Mouse (Mus musculus) heart, embryonic 11.5 days (tissue): ENCODE measurements around the gene Cyp2d11. TPM values are rescaled to one million over a fixed set of nuclear protein-coding genes. Genes with fewer than 3 reads are reported as not detected.
A peak's percentile ranks its signal among the peaks of the same experiment; 100 is the strongest.
"Not testable (repeated sequence)": the region's sequence is repeated elsewhere in the genome, so short reads cannot be mapped to it uniquely, and the experiment has no call there.

ENCODE experiments used
- ATAC-seq: fragments of 200-750 bp; cut with Nextera tagmentation; replicated peaks from 2 replicates; pipeline ENCODE4 v1.8.0; 2017; ENCODE audit warnings: moderate library complexity; ENCODE audit not compliant: insufficient number of reproducible peaks, low FRiP score, low TSS enrichment
- H3K27ac ChIP-seq: fragments of 300-500 bp; sonication (generic); 2 replicates; pipeline ENCODE4 v1.5.1; 2014; ENCODE audit warnings: mild to moderate bottlenecking, low read depth, low read length
- H3K27me3 ChIP-seq: fragments of 300-500 bp; sonication (generic); 2 replicates; pipeline ENCODE4 v1.6.1; 2014; ENCODE audit warnings: mild to moderate bottlenecking, low read length, mixed read lengths; ENCODE audit not compliant: control insufficient read depth, insufficient read depth
- H3K36me3 ChIP-seq: fragments of 300-500 bp; sonication (generic); 2 replicates; pipeline ENCODE4 v1.6.1; 2014; ENCODE audit warnings: mild to moderate bottlenecking, low read length, moderate library complexity, mixed read lengths; ENCODE audit not compliant: control insufficient read depth, insufficient read depth
- H3K4me1 ChIP-seq: fragments of 300-500 bp; sonication (generic); 2 replicates; pipeline ENCODE4 v1.6.1; 2014; ENCODE audit warnings: low read length; ENCODE audit not compliant: control insufficient read depth, insufficient read depth
- H3K4me2 ChIP-seq: fragments of 300-500 bp; sonication (generic); 2 replicates; pipeline ENCODE4 v1.6.1; 2014; ENCODE audit warnings: mild to moderate bottlenecking, moderate library complexity
- H3K4me3 ChIP-seq: fragments of 300-500 bp; sonication (generic); 2 replicates; pipeline ENCODE4 v1.5.1; 2014; ENCODE audit warnings: low read depth, low read length
- H3K9ac ChIP-seq: fragments of 300-500 bp; sonication (generic); 2 replicates; pipeline ENCODE4 v1.6.1; 2014; ENCODE audit warnings: mild to moderate bottlenecking, low read depth, low read length, moderate library complexity
- H3K9me3 ChIP-seq: fragments of 300-500 bp; sonication (generic); replicated peaks from 2 replicates; pipeline ENCODE4 v1.6.1; 2016; ENCODE audit warnings: low read length; ENCODE audit not compliant: control insufficient read depth
- WGBS: fragments of 180-500 bp; shearing (Covaris S2); extraction: QIAGEN DNeasy Blood & Tissue Kit; methylation state at CpG from one replicate; pipeline ENCODE4 v1.1.7; 2014; ENCODE audit not compliant: insufficient replicate concordance; 5-methylcytosine and 5-hydroxymethylcytosine counted together
- polyA plus RNA-seq: library from polyadenylated mRNA; unstranded; fragments of >200 nt; fragmentation: Nextera tagmentation; extraction: Ambion mirVana; gene quantifications from 2 replicates; pipeline ENCODE4 v1.2.1, GENCODE M21; 2014

Cyp2d11 gene
- polyA plus RNA-seq, 1 experiment from 2014 or later, result not detected

DNA sequence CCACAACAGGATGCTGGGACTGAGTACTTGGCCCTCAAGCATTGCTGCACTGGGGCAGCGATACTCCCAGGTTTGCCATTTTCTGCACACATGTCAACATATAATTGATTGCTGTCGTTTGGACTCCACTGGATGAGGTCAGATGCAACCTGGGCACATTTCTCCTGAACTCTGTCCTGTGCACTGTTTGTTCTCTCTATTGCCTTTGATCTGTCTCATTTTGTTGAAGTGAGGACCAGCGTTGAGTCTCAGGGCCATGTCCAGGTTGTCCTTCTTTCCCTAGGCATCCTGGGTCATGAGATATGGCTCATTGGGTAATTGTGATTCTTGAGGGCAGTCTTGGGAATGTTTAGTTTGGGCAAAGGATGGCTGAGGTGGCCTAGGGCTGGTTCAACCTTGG lies 2.1 kb upstream of the Cyp2d11 start:
- ATAC-seq, H3K4me2 ChIP-seq, H3K9me3 ChIP-seq, H3K4me1 ChIP-seq, H3K9ac ChIP-seq, H3K4me3 ChIP-seq, H3K36me3 ChIP-seq, H3K27me3 ChIP-seq, H3K27ac ChIP-seq: not testable (repeated sequence)
- 79% methylated on average over 3 of the region's 3 CpGs for WGBS

DNA sequence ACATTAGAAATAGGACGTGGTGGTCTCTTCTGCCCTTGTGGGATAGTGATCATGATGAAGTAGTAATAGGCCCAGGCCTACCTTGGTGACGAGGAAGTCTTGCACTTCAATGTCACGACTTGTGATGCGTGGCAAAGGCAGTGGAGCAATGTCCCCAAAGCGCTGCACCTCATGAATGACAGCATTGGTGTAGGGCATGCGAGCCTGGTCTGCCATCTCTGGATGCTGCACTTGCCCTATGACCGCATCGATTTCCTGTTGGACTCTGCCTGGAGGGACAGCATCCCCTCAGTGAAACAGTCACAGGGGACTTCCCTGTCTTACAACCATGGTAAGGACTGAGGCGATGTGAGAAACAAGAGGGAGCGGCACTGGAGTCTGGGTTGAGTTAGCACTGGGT lies 3.9 kb downstream of the Cyp2d11 start:
- not testable (repeated sequence) for H3K36me3 ChIP-seq, H3K9me3 ChIP-seq, H3K4me2 ChIP-seq, H3K4me3 ChIP-seq, H3K9ac ChIP-seq, ATAC-seq, H3K27ac ChIP-seq, H3K27me3 ChIP-seq, H3K4me1 ChIP-seq
- 78% methylated on average over 10 of the region's 10 CpGs for WGBS

DNA sequence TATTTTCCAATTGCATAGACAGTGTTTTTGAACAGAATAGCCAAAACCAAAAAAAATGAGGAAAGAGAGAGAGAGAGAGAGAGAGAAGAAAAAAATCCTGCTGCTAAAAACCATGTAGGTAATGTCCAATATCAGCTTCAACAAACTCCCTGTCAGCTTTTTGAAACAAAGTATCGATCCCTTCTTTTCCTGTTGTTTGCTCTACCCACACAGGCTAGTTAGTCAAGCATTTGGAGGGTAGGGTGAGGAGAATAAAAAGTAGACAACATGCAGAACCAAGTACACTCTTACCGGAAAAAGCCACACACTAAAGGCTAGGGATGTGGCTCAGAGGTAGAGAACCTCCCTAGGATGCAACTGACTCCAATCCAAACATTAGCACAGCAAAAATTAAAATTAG lies 8.1 kb downstream of the Cyp2d11 start:
- H3K9ac ChIP-seq, result no peak overlapping the region
- H3K4me3 ChIP-seq, result no peak overlapping the region
- 81% methylated on average over 2 of the region's 2 CpGs for WGBS
- ATAC-seq, result no peak
- peaks cover 3% of the 10 kb centered on the region for H3K4me1 ChIP-seq
- no peaks in the 10 kb centered on the region for H3K36me3 ChIP-seq
- no peaks in the 10 kb centered on the region for H3K27me3 ChIP-seq
- no peak overlapping the region for H3K4me2 ChIP-seq
- H3K9me3 ChIP-seq, result no peaks in the 10 kb centered on the region
- H3K27ac ChIP-seq, result no peak overlapping the region

DNA sequence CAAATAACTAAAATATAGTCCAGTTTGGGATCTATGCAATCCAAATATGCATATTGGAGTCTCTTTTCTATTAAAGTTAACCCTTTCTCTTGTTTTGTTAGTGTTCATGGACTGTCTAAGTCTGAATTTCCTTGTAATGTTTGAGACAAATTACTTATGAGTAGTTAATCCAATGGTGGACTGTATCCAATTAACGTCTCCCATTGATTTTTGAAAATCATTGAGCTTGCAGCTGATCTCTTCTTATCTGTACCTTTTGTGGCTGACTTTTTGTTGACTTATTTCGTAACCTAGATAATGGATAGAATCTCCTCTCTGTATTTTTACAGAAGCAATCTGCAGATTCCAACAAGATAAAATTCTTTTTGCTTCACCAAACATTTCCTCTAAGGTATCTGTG lies 11.4 kb downstream of the Cyp2d11 start:
- Histone ChIP-seq H3K36me3 (no peaks in the 10 kb centered on the region), H3K4me1 (peaks cover 10% of the 10 kb centered on the region), H3K9me3 (no peaks in the 10 kb centered on the region), H3K27ac (no peak overlapping the region), H3K4me3 (no peak overlapping the region), H3K9ac (no peak overlapping the region), H3K4me2 (no peak overlapping the region), H3K27me3 (no peaks in the 10 kb centered on the region)
- no peak for ATAC-seq
- WGBS, result 83% methylated on average over 2 of the region's 2 CpGs

DNA sequence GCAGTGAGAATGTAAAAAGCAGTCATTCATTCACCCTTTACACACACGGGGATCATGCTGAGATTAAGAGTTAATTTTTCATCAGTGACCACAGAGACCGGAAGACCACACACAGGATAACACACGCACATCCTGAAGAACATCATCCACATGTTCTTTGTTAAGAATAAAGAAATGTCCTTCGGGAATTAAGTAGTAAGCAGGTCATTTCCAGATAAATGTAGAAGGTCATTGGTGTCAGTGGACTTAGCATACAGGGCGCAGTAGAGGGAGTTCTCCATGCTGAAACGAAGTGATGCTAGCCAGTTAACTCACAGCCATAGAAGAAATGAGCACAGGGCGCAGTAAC lies 13.1 kb downstream of the Cyp2d11 start:
- peak overlapping the region; percentile 82 for H3K4me2 ChIP-seq
- H3K9ac ChIP-seq, result peak overlapping the region; percentile 61; the same call in 1 of the 2 replicates
- H3K27ac ChIP-seq, result no peak overlapping the region
- peaks cover 10% of the 10 kb centered on the region for H3K4me1 ChIP-seq
- H3K27me3 ChIP-seq, result no peaks in the 10 kb centered on the region
- H3K36me3 ChIP-seq, result no peaks in the 10 kb centered on the region
- peak overlapping the region; percentile 50 for H3K4me3 ChIP-seq
- H3K9me3 ChIP-seq, result no peaks in the 10 kb centered on the region
- WGBS, result 37% methylated on average over 7 of the region's 7 CpGs
- no peak for ATAC-seq

DNA sequence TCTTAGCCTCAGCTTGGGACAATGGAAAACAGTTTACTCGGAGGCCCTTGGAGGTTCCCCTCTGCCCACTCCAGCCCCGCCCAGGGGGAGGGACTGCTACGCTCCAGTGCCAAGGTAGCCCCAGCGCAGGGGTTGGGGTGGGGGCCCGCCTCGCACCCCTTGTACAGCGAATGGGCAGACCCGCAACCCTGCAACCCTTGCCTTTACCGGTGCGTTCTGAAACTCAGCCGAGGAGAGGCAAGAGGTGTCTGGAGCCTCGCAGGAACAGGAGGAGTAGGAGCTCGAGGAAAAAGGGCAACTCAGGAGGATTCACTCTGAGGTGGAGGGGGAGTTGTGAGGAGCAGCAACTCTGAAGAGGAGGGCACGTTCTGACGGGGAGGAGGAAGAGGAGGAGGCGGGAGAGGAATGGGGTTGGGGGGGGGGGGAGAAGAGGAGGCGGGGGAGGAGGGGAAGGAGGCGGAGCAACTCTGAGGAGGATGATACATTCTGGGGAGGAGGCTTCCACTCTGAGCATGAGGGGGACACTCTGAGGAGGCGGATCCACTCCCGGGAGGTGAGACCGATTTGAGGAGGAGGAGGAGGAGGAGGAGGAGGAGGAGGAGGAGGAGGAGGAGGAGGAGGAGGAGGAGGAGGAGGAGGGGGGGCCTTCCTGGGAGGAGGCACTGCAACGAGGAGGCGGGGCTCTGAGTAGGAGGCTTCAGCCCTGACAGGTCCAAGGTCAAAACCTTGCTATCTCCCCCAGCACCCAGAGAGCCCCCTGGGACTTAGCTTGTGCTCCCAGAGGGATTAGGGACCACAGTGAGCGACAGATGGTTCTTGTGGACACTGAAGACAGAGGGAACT lies 13.7 kb downstream of the Cyp2d11 start, which contains the start of gene Cyp2d22:
Gene Cyp2d22, minus strand, starts transcription at position 390 of the 843 bp plus-strand sequence.
- Histone ChIP-seq H3K4me1 (peaks cover 10% of the 10 kb centered on the region), H3K9ac (peak within 1 kb of the TSS; percentile 61), H3K36me3 (no peaks in the 10 kb centered on the region), H3K4me2 (peak within 1 kb of the TSS; percentile 82), H3K27me3 (no peaks in the 10 kb centered on the region), H3K27ac (no peak within 1 kb of the TSS), H3K9me3 (no peaks in the 10 kb centered on the region), H3K4me3 (peak within 1 kb of the TSS; percentile 50)
- ATAC-seq, result peak; percentile 83
- under 1% methylated on average over 18 of the region's 24 CpGs for WGBS

DNA sequence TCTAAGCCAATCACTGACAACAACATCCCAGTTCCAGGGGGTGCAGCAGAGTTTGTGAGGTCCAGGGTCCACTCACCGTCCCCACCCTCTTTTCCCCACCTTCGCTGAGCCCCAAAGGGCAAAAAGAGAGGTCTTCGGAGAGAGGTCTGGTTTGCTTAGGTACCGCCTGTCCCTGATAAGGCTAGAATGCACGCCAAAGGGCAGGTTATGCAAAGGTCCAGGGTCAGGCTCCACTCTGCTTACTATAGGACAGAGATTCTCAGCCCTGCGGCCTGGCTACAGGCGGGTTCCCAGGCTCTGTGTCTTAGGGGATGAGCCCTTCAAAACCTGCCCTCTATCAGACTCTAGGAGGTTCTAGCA lies 14.3 kb downstream of the Cyp2d11 start:
- H3K27ac ChIP-seq, result no peak overlapping the region
- H3K4me1 ChIP-seq, result peaks cover 10% of the 10 kb centered on the region
- H3K9ac ChIP-seq, result peak overlapping the region; percentile 44
- H3K4me2 ChIP-seq, result peak overlapping the region; percentile 82
- H3K27me3 ChIP-seq, result no peaks in the 10 kb centered on the region
- 0 out of 2 replicates have a peak, but pooled peaks have one; percentile 6 for ATAC-seq
- no peaks in the 10 kb centered on the region for H3K9me3 ChIP-seq
- 11% methylated on average over 7 of the region's 7 CpGs for WGBS
- H3K4me3 ChIP-seq, result peak overlapping the region; percentile 50
- no peaks in the 10 kb centered on the region for H3K36me3 ChIP-seq

DNA sequence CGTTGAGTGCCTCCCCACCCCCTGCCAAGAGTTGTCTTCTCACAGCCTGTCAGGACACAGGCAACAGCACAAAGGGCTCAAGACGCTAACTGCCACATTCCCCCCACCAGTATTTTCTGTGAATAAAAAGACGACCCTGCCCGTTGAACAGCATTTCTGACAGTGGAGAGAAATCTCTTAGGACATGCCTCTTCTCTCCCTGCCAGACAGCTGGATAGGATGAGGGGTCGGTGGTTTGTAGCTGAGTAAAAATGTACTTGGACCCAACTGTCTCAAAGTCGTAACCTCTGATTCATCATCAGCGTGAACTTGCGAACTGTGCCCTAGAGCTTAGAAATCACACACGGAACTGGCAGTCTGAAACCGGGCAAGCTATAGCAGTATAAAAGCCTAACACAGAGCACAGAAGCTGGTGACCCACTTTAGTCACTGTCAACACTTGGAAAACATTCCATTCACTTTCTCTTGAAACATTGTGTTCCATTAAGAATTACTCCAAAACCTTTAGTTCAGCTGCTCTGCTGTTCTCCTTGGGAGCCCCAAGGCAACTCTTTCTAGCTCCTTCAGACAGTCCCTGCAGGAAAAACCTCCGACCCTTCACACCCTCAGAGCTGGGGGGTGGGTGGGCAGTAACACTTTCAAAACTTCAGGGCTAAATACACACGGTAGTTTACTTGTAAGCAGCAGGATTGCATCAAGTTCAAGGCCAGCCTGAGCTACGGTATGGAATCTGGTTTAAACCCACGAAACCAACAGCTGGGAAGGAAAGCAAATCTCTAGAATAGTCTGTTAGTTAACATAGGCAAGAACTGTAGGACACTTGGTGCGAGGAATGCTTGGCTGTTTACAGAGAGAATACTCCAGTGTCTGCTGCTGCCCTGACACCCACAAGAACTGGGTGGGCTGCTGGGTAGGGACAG lies 15.3 kb downstream of the Cyp2d11 start:
- Histone ChIP-seq H3K36me3 (no peaks in the 10 kb centered on the region), H3K27me3 (no peaks in the 10 kb centered on the region), H3K9ac (no peak overlapping the region), H3K4me1 (peaks cover 10% of the 10 kb centered on the region), H3K4me2 (peak overlapping the region; percentile 11; the same call in 1 of the 2 replicates), H3K27ac (no peak overlapping the region), H3K4me3 (no peak overlapping the region), H3K9me3 (no peaks in the 10 kb centered on the region)
- no peak for ATAC-seq
- 46% methylated on average over 15 of the region's 15 CpGs for WGBS
